Comparison of ENCODE assay signal across 8 mouse cellular contexts in genomic region chr11:48853474-48854180, GRCm38 (mm10). TPM values are rescaled to one million over a fixed set of nuclear protein-coding genes. Genes with fewer than 3 reads are reported as not detected.
DNase-seq lines count a peak whose midpoint lies in the region; ATAC-seq lines count a peak whose summit lies in the region.

No protein-coding gene starts in this region.

- H3K4me3 ChIP-seq in hindbrain, embryonic 12.5 days: peak overlapping the region; percentile 58

- under 1% methylated on average over 31 of the region's 31 CpGs for WGBS in hindbrain, embryonic 12.5 days

- H3K4me2 ChIP-seq in hindbrain, embryonic 12.5 days (replicated peaks): peak overlapping the region; percentile 94

- peaks cover 14% of the 10 kb centered on the region for H3K27me3 ChIP-seq in hindbrain, embryonic 12.5 days

- peaks cover 22% of the 10 kb centered on the region for H3K4me1 ChIP-seq in hindbrain, embryonic 12.5 days

- H3K9ac ChIP-seq in hindbrain, embryonic 12.5 days: peak overlapping the region; percentile 44

- H3K27ac ChIP-seq in hindbrain, embryonic 12.5 days: no peak overlapping the region

- peak; percentile 73 for ATAC-seq in hindbrain, embryonic 12.5 days (ENCODE audit: low FRiP score)

- H3K36me3 ChIP-seq in hindbrain, embryonic 12.5 days: no peaks in the 10 kb centered on the region

- peak; percentile 89 for DNase-seq in NIH3T3 (ENCODE audit: low read depth)
- DNase-seq in cerebellum, adult 9-11 months: peak; percentile 90
- peak; percentile 68 to 88 for DNase-seq in frontal cortex, postnatal 10 days (ENCODE audit: low spot score in 2 of 2)
- DNase-seq in layer of hippocampus, postnatal 25 days (ENCODE audit: extremely low spot score in 1 of 2, low spot score in 1 of 2): peak; percentile 95 to 97
- peak; percentile 91 for DNase-seq in lung, postnatal 14 days
- DNase-seq in ovary, postnatal 36 days (ENCODE audit: low spot score): peak; percentile 83
- DNase-seq in thymus, postnatal 25 days: peak; percentile 90

- H3K9me3 ChIP-seq in hindbrain, embryonic 12.5 days (replicated peaks): no peaks in the 10 kb centered on the region

RNA-seq across cellular contexts. Expression of gene Irgm1, which starts 17.9 kb away (rescaled TPM):
- polyA plus RNA-seq in hindbrain, embryonic 12.5 days (2016; fragmentation: Nextera tagmentation; extraction: Ambion mirVana): 3.0 and 3.9 TPM in 2 replicates
- 1 to 10 TPM; 4.4 TPM for total RNA-seq in layer of hippocampus, postnatal 25 days (2021)

RNA-seq across cellular contexts. Expression of gene Gm12184, which starts 27.2 kb away (rescaled TPM):
- polyA plus RNA-seq in hindbrain, embryonic 12.5 days (2016; fragmentation: Nextera tagmentation; extraction: Ambion mirVana): 7.2 and 10.0 TPM in 2 replicates
- 1 to 10 TPM in 1 of 2 experiments, under 1 TPM in 1; 0.66 to 2.3 TPM for total RNA-seq in layer of hippocampus, postnatal 25 days (2021)

RNA-seq across cellular contexts. Expression of gene Trim7, which starts 27.7 kb away (rescaled TPM):
- 0.70 and 1.6 TPM in 2 replicates for polyA plus RNA-seq in hindbrain, embryonic 12.5 days (2016; fragmentation: Nextera tagmentation; extraction: Ambion mirVana)
- total RNA-seq in layer of hippocampus, postnatal 25 days (2021): 1 to 10 TPM; 1.6 to 2.1 TPM

RNA-seq across cellular contexts. Expression of gene Trim41, which starts 36.5 kb away (rescaled TPM):
- polyA plus RNA-seq in hindbrain, embryonic 12.5 days (2016; fragmentation: Nextera tagmentation; extraction: Ambion mirVana): 6.4 and 7.1 TPM in 2 replicates
- 10 to 100 TPM; 50.1 to 50.4 TPM for total RNA-seq in layer of hippocampus, postnatal 25 days (2021)

RNA-seq across cellular contexts. Expression of gene Gm5431, which starts 48.4 kb away (rescaled TPM):
- polyA plus RNA-seq in hindbrain, embryonic 12.5 days (2016; fragmentation: Nextera tagmentation; extraction: Ambion mirVana): 0.13 TPM in 1 of 2 replicates, not detected in the other
- total RNA-seq in layer of hippocampus, postnatal 25 days (2021): under 1 TPM; 0.12 to 0.21 TPM
